Mouse (Mus musculus) cerebellum, adult 2 months (tissue): Measurements from ENCODE around the gene Ube2g1. TPM values are rescaled to one million over a fixed set of nuclear protein-coding genes. Genes with fewer than 3 reads are reported as not detected.
"Not testable (repeated sequence)": the region's sequence is repeated elsewhere in the genome, so short reads cannot be mapped to it uniquely, and the experiment has no call there.

Experiments used
- DNase-seq, 2 experiments: peaks; one replicate each; pipeline ENCODE4 v3.0.0; 2021
- H3K27ac ChIP-seq: fragments of 200-500 bp; 2 replicates; pipeline ENCODE4 v1.5.1; 2012; ENCODE audit warnings: low read length, control low read depth, inconsistent platforms; ENCODE audit not compliant: insufficient read depth
- H3K27me3 ChIP-seq: fragments of 200-500 bp; 2 replicates; pipeline ENCODE4 v1.6.1; 2012; ENCODE audit warnings: inconsistent platforms, mild to moderate bottlenecking, low read length, moderate library complexity; ENCODE audit not compliant: control insufficient read depth, insufficient read depth
- H3K4me1 ChIP-seq: fragments of 200-500 bp; 2 replicates; pipeline ENCODE4 v1.6.1; 2011; ENCODE audit warnings: low read length; ENCODE audit not compliant: control insufficient read depth, insufficient read depth
- H3K4me3 ChIP-seq: fragments of 200-500 bp; replicated peaks from 2 replicates; pipeline ENCODE3; 2011; ENCODE audit warnings: mild to moderate bottlenecking, low read depth, low read length, control low read depth; ENCODE audit not compliant: insufficient read depth
- CTCF ChIP-seq: fragments of 200-500 bp; IDR thresholded peaks from 2 replicates; pipeline ENCODE4 v1.5.1; 2011; ENCODE audit warnings: low read depth, mild to moderate bottlenecking, control low read depth, low read length, moderate library complexity, borderline replicate concordance; ENCODE audit not compliant: insufficient read depth
- POLR2A ChIP-seq: fragments of 200-500 bp; IDR thresholded peaks from 2 replicates; pipeline ENCODE4 v1.6.1; 2011; ENCODE audit warnings: low read length, control low read depth, borderline replicate concordance; ENCODE audit not compliant: insufficient read depth
- WGBS: fragments of 180-500 bp; shearing (Covaris S2); methylation state at CpG from one replicate; pipeline ENCODE4 v1.1.7; 2018; 5-methylcytosine and 5-hydroxymethylcytosine counted together
- polyA plus RNA-seq: library from polyadenylated mRNA; depleted of rRNA; stranded (reverse); fragments of >200 nt; gene quantifications from 2 replicates; pipeline ENCODE4 v1.2.3, GENCODE M21; 2012

Gene Ube2g1
- polyA plus RNA-seq, 1 experiment, result 41.3 TPM

- Histone ChIP-seq H3K27me3 (no peaks in the 10 kb centered on the region), H3K4me1 (no peaks in the 10 kb centered on the region), H3K27ac (no peak overlapping the region), H3K4me3 (no peak overlapping the region)
- DNase-seq, result no peak
- TF ChIP-seq CTCF, result no peak
- no peak for TF ChIP-seq POLR2A
These were observed 90.2 kb downstream of the Ube2g1 start for GRCm38 (mm10) chr11:72697323-72697722.

- DNase-seq, H3K27me3 ChIP-seq, H3K27ac ChIP-seq, H3K4me1 ChIP-seq, H3K4me3 ChIP-seq: not testable (repeated sequence)
- 95% methylated on average over 2 of the region's 2 CpGs for WGBS
These were observed 98.0 kb downstream of the Ube2g1 start for GRCm38 (mm10) chr11:72705111-72705510.

GRCm38 (mm10) chr11:72712721-72713120, 105.6 kb downstream of the Ube2g1 start:
- TF ChIP-seq POLR2A (no peak), CTCF (no peak)
- no peak for DNase-seq
- Histone ChIP-seq H3K4me1 (no peaks in the 10 kb centered on the region), H3K27me3 (no peaks in the 10 kb centered on the region), H3K27ac (no peak overlapping the region), H3K4me3 (no peak overlapping the region)
- WGBS, result 73% methylated on average over 5 of the region's 5 CpGs

GRCm38 (mm10) chr11:72718161-72718560, 111.1 kb downstream of the Ube2g1 start:
- Histone ChIP-seq H3K4me1 (no peaks in the 10 kb centered on the region), H3K4me3 (no peak overlapping the region), H3K27ac (no peak overlapping the region), H3K27me3 (no peaks in the 10 kb centered on the region)
- 85% methylated on average over 3 of the region's 3 CpGs for WGBS
- TF ChIP-seq CTCF (no peak), POLR2A (no peak)
- no peak for DNase-seq

- Histone ChIP-seq H3K4me3 (no peak overlapping the region), H3K27ac (no peak overlapping the region), H3K27me3 (no peaks in the 10 kb centered on the region), H3K4me1 (no peaks in the 10 kb centered on the region)
- DNase-seq, result no peak
- TF ChIP-seq CTCF (no peak), POLR2A (no peak)
- WGBS, result 80% methylated on average over 2 of the region's 2 CpGs
These were observed 116.1 kb downstream of the Ube2g1 start for GRCm38 (mm10) chr11:72723165-72723564.

GRCm38 (mm10) chr11:72723871-72724270, 116.8 kb downstream of the Ube2g1 start:
- peak in 1 of 2 experiments; percentile 39 for DNase-seq
- Histone ChIP-seq H3K27ac (no peak overlapping the region), H3K4me1 (no peaks in the 10 kb centered on the region), H3K4me3 (no peak overlapping the region), H3K27me3 (no peaks in the 10 kb centered on the region)
- no peak for TF ChIP-seq POLR2A
- TF ChIP-seq CTCF, result peak; percentile 42; the same call in 1 of the 2 replicates

GRCm38 (mm10) chr11:72726023-72726422, 118.9 kb downstream of the Ube2g1 start:
- Histone ChIP-seq H3K4me1 (no peaks in the 10 kb centered on the region), H3K27me3 (no peaks in the 10 kb centered on the region), H3K27ac (no peak overlapping the region), H3K4me3 (no peak overlapping the region)
- TF ChIP-seq POLR2A (no peak), CTCF (peak; percentile 4; the same call in 1 of the 2 replicates)
- no peak for DNase-seq

GRCm38 (mm10) chr11:72733736-72734135, 126.7 kb downstream of the Ube2g1 start:
- Histone ChIP-seq H3K27me3 (no peaks in the 10 kb centered on the region), H3K27ac (no peak overlapping the region), H3K4me3 (no peak overlapping the region), H3K4me1 (no peaks in the 10 kb centered on the region)
- TF ChIP-seq POLR2A, result no peak
- no peak for TF ChIP-seq CTCF
- no peak for DNase-seq
- WGBS, result 95% methylated on average over 3 of the region's 3 CpGs

- TF ChIP-seq POLR2A (no peak), CTCF (no peak)
- Histone ChIP-seq H3K4me1 (no peaks in the 10 kb centered on the region), H3K27ac (no peak overlapping the region), H3K27me3 (no peaks in the 10 kb centered on the region), H3K4me3 (no peak overlapping the region)
- no peak for DNase-seq
- 84% methylated on average over 4 of the region's 4 CpGs for WGBS
These were observed 127.9 kb downstream of the Ube2g1 start for GRCm38 (mm10) chr11:72734840-72735518.
